Mouse (Mus musculus): ENCODE data around the gene Grhl1.

GRCm38 (mm10) chr12:24633753-24634191 is 61.7 kb downstream of the Grhl1 start:
- TF ChIP-seq EP300 (IDR thresholded peaks at IDR 0.05; ENCODE audit: low read depth) (no peak), CTCF (IDR thresholded peaks at IDR 0.05; ENCODE audit: low read depth) (no peak)
